Mouse (Mus musculus) small intestine, adult 2 months (tissue): ENCODE results near the gene Sys1. TPM values are rescaled to one million over a fixed set of nuclear protein-coding genes. Genes with fewer than 3 reads are reported as not detected.
A peak's percentile ranks its signal among the peaks of the same experiment; 100 is the strongest.

Source experiments
- H3K27ac ChIP-seq: fragments of 200-500 bp; 2 replicates; pipeline ENCODE4 v1.5.1; 2012; ENCODE audit warnings: low read depth, low read length, control low read depth, inconsistent platforms; ENCODE audit not compliant: insufficient read depth
- H3K27me3 ChIP-seq: fragments of 200-500 bp; 2 replicates; pipeline ENCODE4 v1.6.1; 2012; ENCODE audit warnings: mild to moderate bottlenecking, moderate library complexity, low read length, inconsistent platforms; ENCODE audit not compliant: control insufficient read depth, insufficient read depth
- H3K36me3 ChIP-seq: fragments of 200-500 bp; 2 replicates; pipeline ENCODE4 v1.6.1; 2012; ENCODE audit warnings: mild to moderate bottlenecking, low read length, control low read depth, inconsistent platforms; ENCODE audit not compliant: control insufficient read depth, insufficient read depth
- H3K4me1 ChIP-seq: fragments of 200-500 bp; 2 replicates; pipeline ENCODE4 v1.6.1; 2012; ENCODE audit warnings: low read length, inconsistent platforms, mixed read lengths; ENCODE audit not compliant: control insufficient read depth, insufficient read depth, insufficient read length
- H3K4me3 ChIP-seq: fragments of 200-500 bp; 2 replicates; pipeline ENCODE4 v1.5.1; 2012; ENCODE audit warnings: low read depth, mild to moderate bottlenecking, control low read depth, inconsistent platforms, low read length, moderate library complexity
- CTCF ChIP-seq: fragments of 200-500 bp; IDR thresholded peaks from 2 replicates; pipeline ENCODE4 v1.5.1; 2012; ENCODE audit warnings: low read depth, mild to moderate bottlenecking, control low read depth, inconsistent platforms, low read length, moderate library complexity, mixed read lengths; ENCODE audit not compliant: insufficient replicate concordance, insufficient read length; ENCODE audit errors: extremely low read depth
- POLR2A ChIP-seq: fragments of 200-500 bp; IDR thresholded peaks from 2 replicates; pipeline ENCODE4 v1.6.1; 2012; ENCODE audit warnings: low read depth, mild to moderate bottlenecking, control low read depth, inconsistent platforms, low read length, moderate library complexity
- WGBS: fragments of 180-500 bp; shearing (Covaris S2); methylation state at CpG from one replicate; pipeline ENCODE4 v1.1.7; 2018; 5-methylcytosine and 5-hydroxymethylcytosine counted together
- polyA plus RNA-seq: library from polyadenylated mRNA; depleted of rRNA; stranded (reverse); fragments of >200 nt; gene quantifications from 2 replicates; pipeline ENCODE4 v1.2.3, GENCODE M21; 2012; rRNA removed

Sys1 gene
- 187 and 276 TPM in 2 replicates for polyA plus RNA-seq

DNA sequence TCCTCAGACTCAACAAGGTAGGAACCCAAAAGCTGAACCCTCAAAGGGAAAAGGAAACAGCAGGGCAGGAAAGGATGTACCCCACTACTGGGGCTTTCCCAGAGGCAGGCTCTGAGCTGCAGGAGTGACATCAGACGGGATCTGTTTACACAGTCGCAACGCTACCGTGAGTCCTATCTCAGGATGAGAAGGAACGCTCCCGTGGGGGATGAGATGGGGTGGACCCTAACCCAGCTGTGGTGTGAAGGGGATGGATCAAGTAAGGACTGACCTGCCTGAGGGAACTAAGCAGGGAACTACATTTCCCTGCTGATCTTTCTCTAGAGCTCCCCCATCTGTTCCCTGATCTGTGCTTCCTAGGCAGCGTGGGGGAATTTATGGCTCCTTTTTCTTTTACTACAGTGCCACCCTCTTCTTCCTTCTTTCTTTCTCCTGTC lies at the start of gene Sys1:
Gene Sys1 (plus strand): TSS at position 101 of the 437 bp plus-strand sequence.
- no peak for TF ChIP-seq CTCF

GRCm38 (mm10) chr2:164407708-164408107 lies 49.1 kb upstream of the Sys1 start:
- Histone ChIP-seq H3K4me3 (no peak overlapping the region), H3K27ac (no peak overlapping the region), H3K27me3 (peaks cover 21% of the 10 kb centered on the region)

More for the DNA sequence above, at the start of gene Sys1:
- peak within 1 kb of the TSS; percentile 32 for H3K4me3 ChIP-seq
- peak within 1 kb of the TSS; percentile 76 for H3K27ac ChIP-seq
- H3K4me1 ChIP-seq = peaks cover 30% of the 10 kb centered on the region; the same call in 1 of the 2 replicates
- no peaks in the 10 kb centered on the region for H3K27me3 ChIP-seq
- H3K36me3 ChIP-seq = no peaks in the 10 kb centered on the region
- 2% methylated on average over 7 of the region's 7 CpGs for WGBS

DNA sequence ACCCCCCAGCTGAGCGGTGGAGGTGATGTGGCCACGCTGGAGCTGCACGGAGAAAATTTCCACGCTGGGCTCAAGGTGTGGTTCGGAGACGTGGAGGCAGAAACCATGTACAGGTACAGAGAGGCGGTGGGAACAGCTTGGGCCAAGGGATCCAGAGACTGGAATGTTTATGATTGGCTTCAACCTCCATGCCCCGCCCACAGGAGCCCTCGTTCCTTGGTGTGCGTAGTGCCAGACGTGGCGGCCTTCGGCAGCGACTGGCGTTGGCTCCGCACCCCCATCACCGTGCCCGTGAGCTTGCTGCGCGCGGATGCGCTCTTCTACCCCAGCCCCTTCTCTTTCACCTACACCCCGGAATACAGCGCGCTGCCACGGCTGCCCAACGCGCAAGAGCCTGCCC lies 42.6 kb upstream of the Sys1 start:
- TF ChIP-seq CTCF (no peak), POLR2A (no peak)
- 41% methylated on average over 28 of the region's 28 CpGs for WGBS
- Histone ChIP-seq H3K27ac (no peak overlapping the region), H3K4me3 (0 out of 2 replicates have a peak overlapping the region, but pooled peaks have one; percentile 5), H3K36me3 (no peaks in the 10 kb centered on the region), H3K27me3 (no peaks in the 10 kb centered on the region; the same call in 1 of the 2 replicates), H3K4me1 (peaks cover 3% of the 10 kb centered on the region; the same call in 1 of the 2 replicates)

More at GRCm38 (mm10) chr2:164407708-164408107, 49.1 kb upstream of the Sys1 start:
- TF ChIP-seq POLR2A (no peak), CTCF (peak; percentile 96)
- 2% methylated on average over 22 of the region's 22 CpGs for WGBS
- peaks cover 10% of the 10 kb centered on the region for H3K4me1 ChIP-seq
- H3K36me3 ChIP-seq = no peaks in the 10 kb centered on the region

- H3K36me3 ChIP-seq = no peaks in the 10 kb centered on the region
- TF ChIP-seq CTCF (no peak), POLR2A (no peak)
- no peaks in the 10 kb centered on the region; the same call in 1 of the 2 replicates for H3K27me3 ChIP-seq
- 0 out of 2 replicates have a peak overlapping the region, but pooled peaks have one; percentile 5 for H3K4me3 ChIP-seq
- 69% methylated on average over 10 of the region's 10 CpGs for WGBS
- no peak overlapping the region for H3K27ac ChIP-seq
- peaks cover 3% of the 10 kb centered on the region; the same call in 1 of the 2 replicates for H3K4me1 ChIP-seq
Observed at GRCm38 (mm10) chr2:164414581-164414980, 42.2 kb upstream of the Sys1 start.

- Histone ChIP-seq H3K27ac (no peak overlapping the region), H3K27me3 (no peaks in the 10 kb centered on the region), H3K36me3 (no peaks in the 10 kb centered on the region), H3K4me1 (peaks cover 3% of the 10 kb centered on the region; the same call in 1 of the 2 replicates), H3K4me3 (no peak overlapping the region)
- TF ChIP-seq CTCF (no peak), POLR2A (no peak)
- 1% methylated on average over 2 of the region's 2 CpGs for WGBS
Observed at GRCm38 (mm10) chr2:164417198-164417597, 39.6 kb upstream of the Sys1 start.

- Histone ChIP-seq H3K27ac (peak overlapping the region; percentile 20; the same call in 1 of the 2 replicates), H3K4me3 (no peak overlapping the region), H3K36me3 (peaks cover under 1% of the 10 kb centered on the region; the same call in 1 of the 2 replicates), H3K27me3 (no peaks in the 10 kb centered on the region), H3K4me1 (peaks cover 10% of the 10 kb centered on the region; the same call in 1 of the 2 replicates)
- 18% methylated on average over 3 of the region's 3 CpGs for WGBS
- TF ChIP-seq POLR2A (no peak), CTCF (no peak)
Observed at GRCm38 (mm10) chr2:164418308-164418875, 38.4 kb upstream of the Sys1 start.

- Histone ChIP-seq H3K27ac (no peak overlapping the region), H3K4me3 (no peak overlapping the region), H3K36me3 (peaks cover 10% of the 10 kb centered on the region), H3K4me1 (peaks cover 14% of the 10 kb centered on the region; the same call in 1 of the 2 replicates), H3K27me3 (no peaks in the 10 kb centered on the region)
- no peak for TF ChIP-seq CTCF
- no peak for TF ChIP-seq POLR2A
- 13% methylated on average over 3 of the region's 3 CpGs for WGBS
Observed at GRCm38 (mm10) chr2:164419489-164419888, 37.3 kb upstream of the Sys1 start.
